Mouse (Mus musculus) CH12.LX (cell line): ENCODE data around the gene Nsd2. TPM values are rescaled to one million over a fixed set of nuclear protein-coding genes. Genes with fewer than 3 reads are reported as not detected.

Experiments
- DNase-seq: peaks from one replicate; pipeline ENCODE4 v3.0.0-alpha.2; 2013; ENCODE audit errors: extremely low read depth
- H3K27ac ChIP-seq: 2 replicates; pipeline ENCODE4 v1.5.1; 2012; ENCODE audit warnings: low read depth, mild to moderate bottlenecking, control low read depth, moderate library complexity; ENCODE audit not compliant: insufficient read depth
- H3K27me3 ChIP-seq: replicated peaks from 2 replicates; pipeline ENCODE3; 2012; ENCODE audit warnings: inconsistent platforms
- H3K36me3 ChIP-seq, 2 experiments: replicated peaks in 1 of 2; 2 replicates each; pipeline versions ENCODE3 to v1.6.1; 2012; ENCODE audit warnings: inconsistent platforms in 1 of 2, low read length in 1 of 2, mild to moderate bottlenecking in 1 of 2, mixed read lengths in 1 of 2, moderate library complexity in 1 of 2; ENCODE audit not compliant: control insufficient read depth in 1 of 2, insufficient read depth in 1 of 2
- H3K4me1 ChIP-seq, 2 experiments: 2 replicates each; pipeline ENCODE4 v1.6.1; 2012; ENCODE audit warnings: inconsistent platforms in 1 of 2, moderate library complexity in 1 of 2; ENCODE audit not compliant: insufficient read depth in 2 of 2, control insufficient read depth in 1 of 2
- H3K4me2 ChIP-seq: 2 replicates; pipeline ENCODE4 v1.6.1; 2012; ENCODE audit warnings: low read depth, mild to moderate bottlenecking, control low read depth; ENCODE audit not compliant: poor library complexity, insufficient read depth, severe bottlenecking
- H3K4me3 ChIP-seq, 3 experiments: fragments of 150-350 bp in 1 of 3; sonication (generic) in 1 of 3; replicated peaks in 1 of 3; 2 replicates each; pipeline versions ENCODE3 to v1.5.1; 2011 to 2012; ENCODE audit warnings: low read depth in 2 of 3, low read length in 2 of 3, mild to moderate bottlenecking in 2 of 3, moderate library complexity in 2 of 3, control low read depth in 1 of 3, improper control_type of control experiment in 1 of 3, inconsistent platforms in 1 of 3, mixed read lengths in 1 of 3; ENCODE audit not compliant: poor library complexity in 1 of 3
- H3K79me2 ChIP-seq: replicated peaks from 2 replicates; pipeline ENCODE4 v1.6.1; 2012; ENCODE audit warnings: mild to moderate bottlenecking, moderate library complexity; ENCODE audit not compliant: control insufficient read depth, poor library complexity, insufficient read depth, severe bottlenecking; ENCODE audit errors: extremely low read depth
- H3K9ac ChIP-seq: 2 replicates; pipeline ENCODE4 v1.6.1; 2012; ENCODE audit warnings: low read depth, mild to moderate bottlenecking, control low read depth, moderate library complexity; ENCODE audit not compliant: insufficient read depth
- H3K9me3 ChIP-seq: replicated peaks from 2 replicates; pipeline ENCODE3; 2012; ENCODE audit warnings: low read length, inconsistent platforms, mixed read lengths
- BHLHE40 ChIP-seq: IDR thresholded peaks from 2 replicates; pipeline ENCODE4 v1.6.1; 2011; ENCODE audit warnings: mild to moderate bottlenecking, low read depth, low read length, improper control_type of control experiment
- CHD2 ChIP-seq: IDR thresholded peaks from 2 replicates; pipeline ENCODE4 v1.6.1; 2011; ENCODE audit warnings: low read length, improper control_type of control experiment
- CTCF ChIP-seq, 2 experiments: IDR thresholded peaks in 1 of 2; conservative IDR thresholded peaks in 1 of 2; 2 replicates each; pipeline ENCODE4 v1.5.1; 2011 to 2012; ENCODE audit warnings: low read depth in 2 of 2, low read length in 2 of 2, improper control_type of control experiment in 1 of 2, inconsistent platforms in 1 of 2, mild to moderate bottlenecking in 1 of 2, moderate library complexity in 1 of 2
- ELF1 ChIP-seq: IDR thresholded peaks from 2 replicates; pipeline ENCODE4 v1.6.1; 2014; ENCODE audit warnings: low read depth, mild to moderate bottlenecking, inconsistent platforms, low read length, improper control_type of control experiment
- EP300 ChIP-seq: IDR thresholded peaks from 2 replicates; pipeline ENCODE4 v1.6.1; 2011; ENCODE audit warnings: low read length, improper control_type of control experiment
- ETS1 ChIP-seq: conservative IDR thresholded peaks from 2 replicates; pipeline ENCODE4 v1.6.1; 2012; ENCODE audit warnings: low read depth, mild to moderate bottlenecking, inconsistent platforms, low read length, improper control_type of control experiment, moderate library complexity
- JUN ChIP-seq: IDR thresholded peaks from 2 replicates; pipeline ENCODE4 v1.6.1; 2011; ENCODE audit warnings: low read depth, mild to moderate bottlenecking, low read length, improper control_type of control experiment, moderate library complexity; ENCODE audit not compliant: insufficient read depth
- JUND ChIP-seq: conservative IDR thresholded peaks from 2 replicates; pipeline ENCODE4 v1.6.1; 2011; ENCODE audit warnings: low read depth, low read length, improper control_type of control experiment
- MAFK ChIP-seq: IDR thresholded peaks from 2 replicates; pipeline ENCODE4 v1.6.1; 2011; ENCODE audit warnings: low read length, improper control_type of control experiment; ENCODE audit not compliant: insufficient replicate concordance
- MEF2A ChIP-seq: IDR thresholded peaks from 2 replicates; pipeline ENCODE4 v1.6.1; 2014; ENCODE audit warnings: low read depth, mild to moderate bottlenecking, inconsistent platforms, low read length, improper control_type of control experiment, borderline replicate concordance
- MXI1 ChIP-seq: IDR thresholded peaks from 2 replicates; pipeline ENCODE4 v1.6.1; 2011; ENCODE audit warnings: mild to moderate bottlenecking, low read depth, low read length, improper control_type of control experiment
- NELFE ChIP-seq: IDR thresholded peaks from 2 replicates; pipeline ENCODE4 v1.6.1; 2011; ENCODE audit warnings: low read depth, low read length, improper control_type of control experiment
- NRF1 ChIP-seq: IDR thresholded peaks from 2 replicates; pipeline ENCODE4 v1.6.1; 2014; ENCODE audit warnings: low read depth, mild to moderate bottlenecking, inconsistent platforms, low read length, improper control_type of control experiment, moderate library complexity
- PAX5 ChIP-seq: IDR thresholded peaks from 2 replicates; pipeline ENCODE4 v1.6.1; 2012; ENCODE audit warnings: low read length, inconsistent platforms, mixed read lengths
- POLR2AphosphoS2 ChIP-seq: IDR thresholded peaks from 2 replicates; pipeline ENCODE4 v1.6.1; 2011; ENCODE audit warnings: low read depth, low read length, improper control_type of control experiment
- RCOR1 ChIP-seq: conservative IDR thresholded peaks from 2 replicates; pipeline ENCODE4 v1.6.1; 2012; ENCODE audit warnings: low read depth, mild to moderate bottlenecking, inconsistent platforms, low read length, improper control_type of control experiment
- SIN3A ChIP-seq: IDR thresholded peaks from 2 replicates; pipeline ENCODE4 v1.6.1; 2012; ENCODE audit warnings: low read length, improper control_type of control experiment, inconsistent platforms
- SMC3 ChIP-seq: IDR thresholded peaks from 2 replicates; pipeline ENCODE4 v1.6.1; 2011; ENCODE audit warnings: low read depth, low read length, improper control_type of control experiment
- UBTF ChIP-seq: IDR thresholded peaks from 2 replicates; pipeline ENCODE4 v1.6.1; 2012; ENCODE audit warnings: low read depth, mild to moderate bottlenecking, inconsistent platforms, low read length, improper control_type of control experiment, moderate library complexity
- ZKSCAN1 ChIP-seq: IDR thresholded peaks from 2 replicates; pipeline ENCODE4 v1.6.1; 2012; ENCODE audit warnings: low read depth, inconsistent platforms, low read length, improper control_type of control experiment, borderline replicate concordance
- ZMIZ1 ChIP-seq: IDR thresholded peaks from 2 replicates; pipeline ENCODE4 v1.6.1; 2012; ENCODE audit warnings: low read depth, mild to moderate bottlenecking, inconsistent platforms, low read length, improper control_type of control experiment
- dilution Hi-C: fragments of 300-500 bp; cut with MboI; formaldehyde crosslinking; loops from 2 replicates; pipeline ENCODE4 v1.14.3; 2020; ENCODE audit warnings: low sequenced_read_pairs; ENCODE audit not compliant: extremely low pct_unique_long_range_greater_than_20kb, extremely low pct_ligation_motif_present
- in situ Hi-C: fragments of 300-500 bp; cut with MboI; formaldehyde crosslinking; loops from 3 replicates; pipeline ENCODE4 v1.14.3; 2019; ENCODE audit warnings: low sequenced_read_pairs, low pct_ligation_motif_present, low pct_unique_long_range_greater_than_20kb, mixed read lengths
- polyA plus RNA-seq: library from polyadenylated mRNA; unstranded; fragments of >175 nt; gene quantifications from 2 replicates; pipeline ENCODE4 v1.2.1, GENCODE M21; 2012; ENCODE audit warnings: low read depth; ENCODE audit not compliant: insufficient read length
- total RNA-seq, 2 experiments: library from RNA; depleted of rRNA; stranded (reverse); fragments of 300-350 nt in 1 of 2; fragments of >200 nt in 1 of 2; gene quantifications; 2 replicates each; pipeline ENCODE4 v1.2.3; 2012 to 2014

Gene Nsd2
- total and polyA plus RNA-seq, 3 experiments = 39.8 to 55.0 (median 49.9) TPM

GRCm38 (mm10) chr5:33826001-33826400 lies 5.5 kb downstream of the Nsd2 start:
- Histone ChIP-seq H3K27ac (no peak overlapping the region), H3K79me2 (peaks cover 83% of the 10 kb centered on the region), H3K4me2 (no peak overlapping the region)
- dilution Hi-C loops = no loop called here
- in situ Hi-C loops = no loop called here
- no peak for TF ChIP-seq ETS1
- TF ChIP-seq, all 38 proteins: peak for 0
- no peak overlapping the region for H3K9ac ChIP-seq
- no peak overlapping the region for H3K4me3 ChIP-seq
- H3K36me3 ChIP-seq = peaks cover 0 to 31% of the 10 kb centered on the region in 2 experiments
- H3K4me1 ChIP-seq = peaks cover 0 to 62% of the 10 kb centered on the region in 2 experiments; a peak in 2 of 4 replicates
- no peaks in the 10 kb centered on the region for H3K27me3 ChIP-seq
- no peaks in the 10 kb centered on the region for H3K9me3 ChIP-seq
- no peak for DNase-seq

GRCm38 (mm10) chr5:33828107-33828506 lies 7.6 kb downstream of the Nsd2 start:
- Histone ChIP-seq H3K9ac (no peak overlapping the region), H3K4me2 (no peak overlapping the region), H3K27me3 (no peaks in the 10 kb centered on the region), H3K36me3 (peaks cover 2 to 42% of the 10 kb centered on the region in 2 experiments), H3K79me2 (peaks cover 82% of the 10 kb centered on the region), H3K4me3 (no peak overlapping the region), H3K27ac (no peak overlapping the region), H3K4me1 (peaks cover 0 to 59% of the 10 kb centered on the region in 2 experiments; a peak in 2 of 4 replicates), H3K9me3 (no peaks in the 10 kb centered on the region)
- in situ Hi-C loops (no loop called here), dilution Hi-C loops (no loop called here)
- TF ChIP-seq MXI1 = no peak
- no peak for TF ChIP-seq ZMIZ1
- TF ChIP-seq PAX5 = no peak
- TF ChIP-seq CHD2 = no peak
- TF ChIP-seq MAFK = no peak
- TF ChIP-seq POLR2AphosphoS2 = no peak
- no peak for TF ChIP-seq JUN
- TF ChIP-seq SIN3A = no peak
- TF ChIP-seq ETS1 = no peak
- no peak for DNase-seq

GRCm38 (mm10) chr5:33829958-33830357 lies 9.4 kb downstream of the Nsd2 start:
- DNase-seq = no peak
- peaks cover 81% of the 10 kb centered on the region for H3K79me2 ChIP-seq
- no peaks in the 10 kb centered on the region for H3K27me3 ChIP-seq
- no peak overlapping the region for H3K9ac ChIP-seq
- H3K4me2 ChIP-seq = no peak overlapping the region
- dilution Hi-C loops = no loop called here
- no peaks in the 10 kb centered on the region for H3K9me3 ChIP-seq
- no peak overlapping the region for H3K27ac ChIP-seq
- peaks cover 3 to 59% of the 10 kb centered on the region in 2 experiments; a peak in 2 of 4 replicates for H3K4me1 ChIP-seq
- H3K4me3 ChIP-seq = no peak overlapping the region
- H3K36me3 ChIP-seq = peaks cover 2 to 41% of the 10 kb centered on the region in 2 experiments
- in situ Hi-C loops = no loop called here
- TF ChIP-seq EP300 (no peak), ZKSCAN1 (no peak), ELF1 (no peak), CTCF (conservative IDR thresholded peaks at IDR 0.05 in 1 of 2, IDR thresholded peaks at IDR 0.05 in 1 of 2; ENCODE audit: low read depth in 2 of 2, low read length in 2 of 2) (no peak), NELFE (no peak), SMC3 (no peak), BHLHE40 (no peak), UBTF (no peak), NRF1 (no peak), CHD2 (no peak), RCOR1 (no peak), JUND (no peak), MEF2A (no peak)
